Mouse (Mus musculus) cerebellum, postnatal 36 days (tissue): Measurements from ENCODE around the gene Clic4.
A peak's percentile ranks its signal among the peaks of the same experiment; 100 is the strongest.
"Not testable (repeated sequence)": the region's sequence is repeated elsewhere in the genome, so short reads cannot be mapped to it uniquely, and the experiment has no call there.

ENCODE experiments used
- DNase-seq, 2 experiments: peaks; one replicate each; pipeline ENCODE4 v3.0.0; 2021 to 2022; ENCODE audit warnings: mixed read lengths in 2 of 2

Gene Clic4

GRCm38 (mm10) chr4:135291841-135292240 lies 19.2 kb upstream of the Clic4 start:
- no peak for DNase-seq

GRCm38 (mm10) chr4:135291199-135291598 lies 18.6 kb upstream of the Clic4 start:
- no peak for DNase-seq

- DNase-seq: no peak
These were observed 15.4 kb upstream of the Clic4 start for GRCm38 (mm10) chr4:135287975-135288374.

GRCm38 (mm10) chr4:135286833-135287395 lies 14.3 kb upstream of the Clic4 start:
- no peak for DNase-seq

GRCm38 (mm10) chr4:135286033-135286622 lies 13.5 kb upstream of the Clic4 start:
- no peak for DNase-seq

- DNase-seq: no peak
These were observed 12.8 kb upstream of the Clic4 start for GRCm38 (mm10) chr4:135285436-135285835.

- DNase-seq: no peak
These were observed 11.3 kb upstream of the Clic4 start for GRCm38 (mm10) chr4:135283875-135284274.

- DNase-seq: no peak
These were observed 10.8 kb upstream of the Clic4 start for GRCm38 (mm10) chr4:135283417-135283816.

GRCm38 (mm10) chr4:135282651-135283290 lies 10.2 kb upstream of the Clic4 start:
- no peak for DNase-seq

- DNase-seq: not testable (repeated sequence)
These were observed 7.4 kb upstream of the Clic4 start for GRCm38 (mm10) chr4:135280016-135280415.

- no peak for DNase-seq
These were observed 4.2 kb upstream of the Clic4 start for GRCm38 (mm10) chr4:135276681-135277379.

GRCm38 (mm10) chr4:135274761-135275160 lies 2.1 kb upstream of the Clic4 start:
- no peak for DNase-seq

GRCm38 (mm10) chr4:135273307-135273682 lies 681 bp upstream of the Clic4 start:
- DNase-seq: no peak

GRCm38 (mm10) chr4:135271881-135272616 lies 565 bp downstream of the Clic4 start:
- DNase-seq: peak; percentile 8 to 43

GRCm38 (mm10) chr4:135271419-135271828 lies 1.2 kb downstream of the Clic4 start:
- DNase-seq: peak in 1 of 2 experiments; percentile 12

GRCm38 (mm10) chr4:135270476-135270875 lies 2.1 kb downstream of the Clic4 start:
- no peak for DNase-seq

- no peak for DNase-seq
These were observed 2.8 kb downstream of the Clic4 start for GRCm38 (mm10) chr4:135269656-135270341.

- DNase-seq: no peak
These were observed 5.1 kb downstream of the Clic4 start for GRCm38 (mm10) chr4:135267521-135267920.

- no peak for DNase-seq
These were observed 5.6 kb downstream of the Clic4 start for GRCm38 (mm10) chr4:135266987-135267386.

GRCm38 (mm10) chr4:135260434-135260833 lies 12.2 kb downstream of the Clic4 start:
- DNase-seq: no peak

GRCm38 (mm10) chr4:135258521-135258920 lies 14.1 kb downstream of the Clic4 start:
- DNase-seq: no peak

GRCm38 (mm10) chr4:135257881-135258476 lies 14.6 kb downstream of the Clic4 start:
- DNase-seq: no peak
